Mouse (Mus musculus) cerebellum, postnatal 4 days (tissue): ENCODE data around the gene Samd4.
A peak's percentile ranks its signal among the peaks of the same experiment; 100 is the strongest.

Experiments used
- DNase-seq, 2 experiments: peaks; one replicate each; pipeline ENCODE4 v3.0.0; 2022; ENCODE audit warnings: low spot score in 2 of 2, mixed read lengths in 1 of 2

Samd4 gene

DNA sequence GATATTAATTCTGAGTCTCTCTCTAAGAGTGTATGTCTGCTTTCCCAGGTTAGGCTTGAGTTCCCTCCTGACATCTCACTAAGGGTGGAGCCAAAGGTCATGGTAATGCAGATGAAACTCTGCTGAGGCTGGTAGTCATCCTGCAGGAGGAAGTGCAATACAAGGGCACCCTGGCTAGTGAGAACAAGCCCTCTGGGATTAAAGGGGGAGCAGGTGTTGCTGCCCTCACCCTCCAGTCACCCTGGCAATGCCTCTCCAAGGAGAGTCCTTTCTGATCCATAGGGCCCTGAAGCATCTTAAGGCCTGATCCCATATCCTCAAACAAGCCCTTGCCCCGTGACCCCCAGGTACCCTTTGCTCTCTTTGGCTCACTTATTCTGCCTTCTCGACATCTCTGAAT, 72.5 kb downstream of the Samd4 start:
- no peak for DNase-seq

DNA sequence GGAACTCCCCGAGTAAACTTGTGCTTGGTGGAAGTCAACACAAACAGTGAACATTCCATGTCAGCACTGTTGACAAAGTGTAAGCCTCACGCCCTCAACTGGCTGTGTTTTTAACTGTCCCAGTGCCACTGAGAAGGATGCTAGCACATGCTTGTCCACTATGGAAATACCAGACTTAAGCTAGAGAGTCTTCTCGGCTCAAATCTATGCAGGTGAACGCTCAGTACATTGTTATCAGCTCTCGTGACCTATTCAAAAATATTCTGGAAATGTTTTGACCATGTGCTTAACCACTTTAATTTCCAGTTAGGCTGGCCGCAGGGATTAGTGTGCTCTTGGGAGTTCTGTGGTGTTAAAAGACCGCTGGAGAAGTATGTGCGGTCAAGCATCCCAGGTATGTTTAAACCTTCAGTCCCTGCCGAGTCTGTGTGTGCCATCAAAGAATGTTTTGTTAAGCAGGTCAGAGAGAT, 73.0 kb downstream of the Samd4 start:
- no peak for DNase-seq

- DNase-seq: no peak
These were observed 73.5 kb downstream of the Samd4 start for GRCm38 (mm10) chr14:46956121-46956520.

DNA sequence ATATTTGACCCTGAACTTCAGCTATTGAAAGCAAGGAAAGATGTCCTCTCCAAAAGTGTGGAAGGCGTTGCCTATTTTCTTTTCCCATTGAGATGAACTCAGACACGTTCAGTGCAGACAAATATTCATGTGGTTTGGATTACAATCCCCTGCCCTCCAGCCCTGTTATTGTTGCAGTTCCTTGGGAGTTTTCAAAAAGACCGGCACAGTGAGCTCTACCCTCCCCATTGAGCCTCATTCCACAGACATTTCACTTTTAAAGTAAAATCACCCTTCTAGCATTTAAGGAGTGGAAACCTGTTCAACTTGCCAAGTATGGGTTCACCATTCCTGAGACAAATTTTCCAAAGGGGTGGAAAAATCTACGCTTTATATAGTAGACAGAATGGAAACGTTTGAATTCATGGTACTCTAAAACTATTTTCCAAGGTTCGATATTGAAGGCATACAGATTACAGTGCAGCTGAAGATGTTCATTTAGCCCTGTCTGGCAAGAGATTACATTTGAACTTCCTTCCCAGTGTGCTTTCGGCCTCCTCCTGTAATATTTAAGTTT, 76.6 kb downstream of the Samd4 start:
- DNase-seq: no peak

GRCm38 (mm10) chr14:46959831-46960230, 77.2 kb downstream of the Samd4 start:
- DNase-seq: no peak

DNA sequence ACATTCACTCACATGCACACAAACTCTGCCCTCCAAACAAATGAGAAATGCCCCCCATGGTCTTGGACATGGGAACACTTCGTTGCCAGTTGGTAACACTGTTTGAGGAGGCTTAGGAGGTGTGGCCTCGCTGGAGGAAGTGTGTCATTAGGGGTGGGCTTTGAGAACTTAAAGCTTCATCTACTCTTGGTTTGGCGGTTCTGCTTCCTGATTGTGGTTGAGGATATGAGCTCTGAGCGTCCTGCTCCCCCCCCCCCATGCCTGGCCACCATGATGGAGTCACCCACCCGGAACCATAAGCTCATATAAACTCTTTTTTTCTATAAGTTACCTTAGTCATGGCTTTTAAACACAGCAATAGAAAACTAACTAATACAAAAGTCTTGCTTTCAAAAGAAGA, 80.2 kb downstream of the Samd4 start:
- DNase-seq: no peak

- DNase-seq: no peak
These were observed 81.6 kb downstream of the Samd4 start for GRCm38 (mm10) chr14:46964074-46964872.

GRCm38 (mm10) chr14:46966206-46966605, 83.6 kb downstream of the Samd4 start:
- no peak for DNase-seq

DNA sequence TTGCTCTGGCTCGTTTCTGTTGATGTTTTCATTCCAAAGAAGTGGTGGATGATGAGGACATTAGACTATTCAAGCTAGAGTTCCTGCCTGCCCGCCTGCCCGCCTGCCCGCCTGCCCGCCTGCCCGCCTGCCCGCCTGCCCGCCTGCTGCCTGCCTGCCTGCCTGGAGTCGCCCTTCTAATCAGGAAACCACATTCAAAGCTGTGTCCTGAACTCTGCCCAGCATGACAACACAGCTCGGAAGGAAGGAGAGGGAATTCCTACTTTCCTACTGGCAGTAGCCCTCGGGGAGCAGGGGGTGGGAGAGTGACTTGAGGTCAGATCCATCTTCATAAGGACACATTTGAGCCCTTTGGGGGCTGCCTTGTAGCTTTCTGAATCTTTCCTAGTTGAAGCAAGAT, 85.4 kb downstream of the Samd4 start:
- DNase-seq: no peak

DNA sequence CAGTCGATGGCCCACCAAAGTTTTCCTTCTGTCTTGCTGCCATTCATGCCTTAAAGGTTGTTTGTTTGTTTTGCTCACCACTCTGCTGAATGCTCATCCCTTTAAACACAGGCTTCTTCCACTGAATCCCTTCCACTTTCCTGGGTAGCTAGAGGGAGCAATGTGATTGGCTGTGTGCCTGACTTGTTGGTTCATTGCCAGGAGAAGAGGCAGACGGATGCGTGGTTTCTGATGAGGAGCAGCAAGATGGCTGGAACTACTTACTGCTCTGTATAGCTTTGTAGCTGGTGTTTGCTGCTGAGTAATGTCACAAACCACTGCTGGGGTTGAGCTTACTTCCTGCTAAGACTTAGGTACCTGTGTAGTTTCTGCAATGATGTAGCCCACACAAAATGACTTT, 88.0 kb downstream of the Samd4 start:
- peak; percentile 28 to 68 for DNase-seq

- DNase-seq: no peak
These were observed 89.1 kb downstream of the Samd4 start for GRCm38 (mm10) chr14:46971802-46972201.

DNA sequence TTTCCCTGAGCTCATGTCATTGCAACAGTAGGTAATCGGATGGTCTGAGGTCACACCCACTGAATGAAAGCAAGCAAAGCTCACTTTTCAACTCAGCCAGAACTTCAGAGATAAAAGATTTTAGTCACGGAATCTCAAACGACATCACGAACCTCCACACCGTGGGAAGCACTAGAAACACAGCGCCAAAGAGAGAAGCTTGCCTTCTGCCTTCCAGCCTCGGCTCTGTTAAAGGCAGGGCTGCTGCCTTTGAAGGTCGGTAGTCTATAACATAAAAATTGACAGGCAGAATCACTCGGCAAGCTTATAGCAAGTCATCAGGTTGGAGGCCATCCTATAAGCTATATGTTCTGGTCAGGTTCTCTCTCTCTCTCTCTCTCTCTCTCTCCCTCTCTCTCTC, 92.2 kb downstream of the Samd4 start:
- DNase-seq: no peak

DNA sequence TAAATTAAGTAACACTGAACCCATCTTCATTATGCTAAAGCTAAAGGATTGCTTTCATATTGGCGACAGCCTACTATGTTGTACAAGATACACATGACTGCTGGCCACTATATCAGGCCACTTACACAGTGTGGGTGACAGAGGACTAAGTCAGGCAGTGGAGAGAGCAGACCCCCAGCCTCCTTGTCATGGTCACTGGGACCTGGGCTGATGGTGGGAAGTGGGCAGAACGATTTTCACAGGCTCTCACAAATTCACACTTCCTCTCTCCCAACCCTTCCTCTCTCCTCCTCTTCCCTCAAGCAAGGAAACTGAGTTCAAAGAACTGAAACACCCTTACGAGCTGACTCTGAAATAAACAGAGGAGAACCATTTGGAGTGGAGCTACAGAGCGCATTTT, 93.3 kb downstream of the Samd4 start:
- no peak for DNase-seq

GRCm38 (mm10) chr14:46976712-46977111, 94.1 kb downstream of the Samd4 start:
- DNase-seq: no peak

DNA sequence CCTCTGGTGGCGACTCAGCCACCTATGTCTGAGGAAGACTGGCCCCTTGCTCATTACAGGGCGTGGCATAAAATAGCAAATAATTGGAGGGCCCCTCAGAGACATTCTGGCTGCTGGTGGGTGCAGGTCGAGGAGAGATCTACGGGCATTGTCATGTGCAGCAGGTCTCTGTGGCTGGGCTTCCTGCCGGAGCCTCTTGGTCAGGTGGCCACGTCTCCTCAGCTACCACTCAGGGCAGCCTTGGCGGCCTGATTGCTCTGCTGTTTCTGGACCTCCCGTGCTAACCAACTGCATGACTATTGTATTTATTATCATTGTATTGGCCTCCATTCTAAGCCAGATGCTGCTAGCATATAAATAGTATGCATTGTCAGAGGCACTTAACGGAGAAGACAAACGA, 95.0 kb downstream of the Samd4 start:
- no peak for DNase-seq

- DNase-seq: no peak
These were observed 96.5 kb downstream of the Samd4 start for GRCm38 (mm10) chr14:46979172-46979571.

- DNase-seq: no peak
These were observed 98.2 kb downstream of the Samd4 start for GRCm38 (mm10) chr14:46980736-46981438.

DNA sequence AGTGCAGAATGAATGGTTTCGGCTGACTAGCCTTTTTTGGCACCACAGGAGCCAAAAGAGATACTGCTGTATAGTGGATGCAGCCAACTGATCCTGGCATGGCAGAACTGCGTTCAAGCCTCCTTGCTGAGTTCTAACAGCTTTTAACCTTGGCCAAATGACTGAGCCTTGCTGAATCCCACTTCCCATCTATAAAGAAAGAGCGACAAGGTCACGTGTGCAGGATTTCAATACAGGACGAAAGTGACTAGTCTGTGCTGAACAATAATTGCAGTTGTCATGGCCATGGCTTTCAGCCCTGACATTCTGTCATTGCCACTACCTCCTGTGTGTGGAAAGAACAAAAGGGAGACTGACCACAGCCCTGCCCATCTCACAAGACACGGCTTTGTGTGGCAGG, 99.5 kb downstream of the Samd4 start:
- DNase-seq: no peak

DNA sequence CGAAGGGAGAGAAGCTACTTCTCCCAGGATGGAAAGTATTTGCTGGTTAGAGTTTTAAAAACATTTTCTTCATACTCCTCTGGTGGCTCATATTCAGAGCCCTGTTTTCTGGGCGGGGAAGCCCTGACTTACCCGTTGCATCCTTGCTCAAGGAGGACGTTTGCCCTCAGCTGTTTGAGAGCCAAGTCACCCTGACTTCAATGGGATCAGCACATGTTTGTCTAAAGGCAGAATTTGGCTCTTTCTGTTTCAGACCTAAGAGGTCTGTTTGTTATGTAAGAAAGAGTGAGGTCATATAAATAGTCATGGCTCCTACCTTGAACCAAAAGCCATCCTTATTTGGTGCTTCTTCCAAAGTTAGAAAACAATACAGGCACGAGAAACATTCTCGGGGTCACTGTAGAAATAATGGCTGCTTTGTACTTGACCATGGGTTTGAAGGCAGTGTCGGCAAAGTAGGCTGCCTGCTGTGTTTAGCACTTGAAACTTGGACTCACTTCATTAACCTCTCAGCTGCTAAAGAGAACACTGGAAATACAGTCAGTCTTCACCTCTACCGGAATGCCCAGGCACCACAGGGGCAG, 102.0 kb downstream of the Samd4 start:
- DNase-seq: no peak

DNA sequence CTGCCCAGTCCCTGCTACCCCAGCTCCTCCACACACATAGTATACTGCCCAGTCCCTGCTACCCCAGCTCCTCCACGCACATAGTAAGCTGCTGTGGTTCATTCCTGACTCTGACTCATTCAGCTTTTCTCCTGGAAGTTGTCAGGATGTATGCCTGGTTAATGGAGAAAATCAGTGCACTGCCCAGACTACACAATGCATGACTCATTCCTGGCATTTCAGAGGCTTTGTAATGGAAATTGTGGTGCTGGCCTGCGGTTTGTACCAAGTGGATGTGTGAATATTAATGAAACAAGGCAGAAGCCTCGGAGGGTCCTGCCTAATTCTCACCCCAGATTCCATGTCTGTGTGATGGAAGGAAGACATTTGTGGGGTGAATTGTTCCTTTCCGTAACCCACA, 107.0 kb downstream of the Samd4 start:
- DNase-seq: no peak

DNA sequence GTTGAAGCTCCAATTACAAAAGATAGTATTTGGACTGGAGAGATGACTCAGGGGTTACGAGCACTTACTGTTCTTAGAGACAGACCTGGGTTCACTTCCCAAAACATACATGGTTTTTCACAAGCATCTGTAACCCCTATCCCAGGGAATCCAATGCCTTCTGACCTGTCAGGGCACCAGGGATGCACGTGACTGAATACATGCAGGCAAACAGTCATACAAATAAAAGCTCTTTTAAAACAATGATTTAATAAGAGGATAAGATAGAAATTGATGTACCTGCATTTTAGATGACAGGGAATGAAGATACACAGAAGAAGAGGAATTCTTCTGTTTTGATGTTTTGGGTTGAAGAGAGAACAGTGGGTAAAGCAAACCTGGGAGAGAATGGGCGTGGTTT, 107.8 kb downstream of the Samd4 start:
- DNase-seq: no peak

DNA sequence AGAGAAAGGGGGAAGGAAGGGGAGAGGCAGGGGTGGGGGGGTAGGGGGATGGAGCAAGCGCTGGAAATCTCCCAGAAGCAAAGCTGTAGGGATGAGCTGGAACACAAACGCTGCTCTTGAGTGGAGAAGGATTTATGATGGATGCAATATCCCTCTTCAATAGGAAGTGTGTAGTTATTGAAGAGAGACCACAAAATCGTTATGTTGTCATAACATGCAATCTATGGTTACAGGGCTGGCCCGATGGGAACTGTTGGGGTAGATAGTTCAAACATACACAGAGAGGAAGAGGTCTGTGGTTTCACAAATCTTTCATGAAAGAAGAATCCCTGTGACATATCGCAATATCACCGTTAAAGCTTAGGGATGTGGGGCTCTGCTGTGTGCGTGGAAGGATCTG, 112.0 kb downstream of the Samd4 start:
- no peak for DNase-seq
